Mouse (Mus musculus): ENCODE results near the gene Atcay. TPM values are rescaled to one million over a fixed set of nuclear protein-coding genes. Genes with fewer than 3 reads are reported as not detected.

The Atcay gene
- total RNA-seq, 2 experiments from 2014 or later = 196 to 211 TPM

DNA sequence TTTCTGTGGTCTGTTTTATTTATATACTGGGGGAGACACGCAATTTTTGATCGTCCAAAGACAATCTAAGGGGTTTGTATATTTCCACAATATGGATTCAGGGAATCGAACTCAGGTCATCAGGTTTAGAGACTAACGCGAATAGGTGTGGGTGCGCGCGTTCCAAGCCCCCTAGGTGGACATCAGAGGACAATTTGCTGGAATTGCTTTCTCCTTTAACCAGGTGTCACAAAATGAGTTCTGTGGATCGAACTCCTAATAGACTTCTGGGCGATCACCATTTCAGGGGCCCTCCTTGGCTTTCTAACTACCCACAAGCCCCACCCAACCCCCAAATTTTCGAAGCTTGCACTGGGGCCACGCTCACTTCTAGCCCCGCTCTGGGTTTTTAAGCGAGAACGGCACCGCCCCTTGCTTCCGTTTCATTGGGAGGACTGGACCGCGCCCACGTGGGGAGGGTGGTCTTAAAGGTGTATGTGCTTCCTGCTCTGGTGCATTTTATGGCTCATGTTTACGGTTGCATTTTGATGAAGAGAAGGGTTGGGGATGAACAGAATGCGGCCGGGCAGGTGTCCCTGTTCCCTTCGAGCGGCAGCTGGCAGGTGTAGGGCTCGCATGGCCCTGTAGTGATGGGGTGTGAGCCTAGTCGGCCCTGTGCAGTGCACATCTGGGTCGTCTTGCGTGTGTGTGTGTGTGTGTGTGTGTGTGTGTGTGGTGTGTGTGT lies 62.0 kb downstream of the Atcay start:
- peak; percentile 79 to 87 for DNase-seq (ENCODE audit: low spot score in 2 of 2)
- intact Hi-C loops (cut with DNase I) = no loop called here

DNA sequence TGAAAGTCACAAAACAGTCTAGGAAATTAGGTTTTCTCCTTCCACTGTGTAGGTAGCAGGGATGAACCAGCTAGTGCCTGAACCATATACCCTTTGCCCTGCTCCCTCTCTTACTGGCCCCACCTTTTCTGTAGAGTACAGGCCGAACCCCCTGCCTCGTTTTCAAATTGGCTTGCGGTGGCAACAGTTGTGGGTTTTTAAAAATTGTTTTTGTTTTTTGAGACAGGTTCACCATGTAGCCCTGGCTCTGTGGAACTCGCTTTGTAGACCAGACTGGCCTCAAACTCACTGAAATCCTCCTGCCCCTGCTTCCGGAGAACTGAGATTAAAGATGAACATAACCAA lies 62.6 kb downstream of the Atcay start:
- intact Hi-C loops (cut with DNase I) = no loop called here
- DNase-seq (ENCODE audit: low spot score in 2 of 2) = no peak

DNA sequence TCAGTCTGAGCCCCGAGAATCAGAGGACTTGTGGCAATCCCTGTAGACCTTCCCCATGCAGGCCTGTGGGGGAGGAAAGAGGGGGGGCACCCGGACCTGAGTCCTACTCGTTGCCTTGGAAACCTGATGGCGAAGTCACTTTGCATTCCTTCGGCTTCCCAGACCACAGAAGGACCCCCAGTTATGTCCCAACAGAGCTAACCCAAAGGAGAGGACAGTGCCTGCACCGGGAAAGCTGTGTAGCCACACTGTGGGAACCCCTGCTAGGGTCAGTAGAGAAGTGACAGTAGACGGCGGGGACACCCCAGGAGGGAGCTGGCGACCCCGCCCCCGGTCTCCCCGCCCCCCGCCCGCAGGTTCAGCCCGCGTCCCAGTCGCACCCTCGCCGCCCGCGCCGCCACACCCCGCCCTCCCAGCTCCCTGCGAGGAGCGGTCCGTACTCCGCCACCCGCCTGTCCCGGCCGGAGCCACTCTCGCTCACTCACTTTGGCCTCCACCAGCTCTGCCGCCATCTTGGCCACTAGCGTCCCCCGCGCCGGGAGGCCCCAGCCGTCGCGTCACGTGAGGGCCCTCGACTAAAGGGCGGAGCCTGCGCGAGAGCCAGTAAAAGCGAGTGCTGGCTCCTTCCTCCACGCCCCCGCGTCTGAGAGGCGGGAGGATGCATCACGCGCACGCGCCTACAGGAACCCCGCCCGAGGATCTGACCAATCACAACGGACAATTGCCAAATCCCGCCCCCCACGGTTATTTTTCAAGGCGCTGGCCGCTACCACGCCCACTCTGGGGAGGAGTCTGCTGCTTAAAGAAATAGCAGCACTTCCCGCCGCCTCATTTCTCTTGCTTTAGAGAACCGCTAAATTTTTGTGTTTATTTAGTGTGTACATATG lies 63.2 kb downstream of the Atcay start, which contains the start of gene Pias4:
Pias4 (minus strand) TSS at position 724 of the 887 bp plus-strand sequence.
- DNase-seq (ENCODE audit: low spot score in 2 of 2) = peak; percentile 100
- intact Hi-C loops (cut with DNase I) = no loop called here

DNA sequence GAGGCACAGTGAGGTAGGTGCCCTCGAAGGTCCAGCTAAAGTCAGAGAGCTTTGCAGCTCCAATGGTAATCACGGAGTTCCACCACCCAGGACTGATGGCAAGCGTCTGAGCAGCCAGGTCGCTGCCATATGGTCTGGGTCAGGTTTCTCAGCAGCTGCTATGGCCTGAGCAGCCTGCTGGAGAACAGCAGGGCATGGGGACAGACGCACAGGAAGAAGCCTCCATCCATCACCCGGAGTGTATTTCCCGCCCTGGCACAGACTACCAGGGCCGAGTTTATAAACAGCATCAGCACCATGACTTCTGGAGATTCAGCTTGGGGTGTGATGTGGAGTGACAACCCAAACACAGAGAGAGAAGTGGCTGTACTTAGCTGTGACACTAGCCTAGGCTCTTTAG lies 65.5 kb downstream of the Atcay start:
- DNase-seq (ENCODE audit: low spot score in 2 of 2) = no peak
- intact Hi-C loops (cut with DNase I) = no loop called here

DNA sequence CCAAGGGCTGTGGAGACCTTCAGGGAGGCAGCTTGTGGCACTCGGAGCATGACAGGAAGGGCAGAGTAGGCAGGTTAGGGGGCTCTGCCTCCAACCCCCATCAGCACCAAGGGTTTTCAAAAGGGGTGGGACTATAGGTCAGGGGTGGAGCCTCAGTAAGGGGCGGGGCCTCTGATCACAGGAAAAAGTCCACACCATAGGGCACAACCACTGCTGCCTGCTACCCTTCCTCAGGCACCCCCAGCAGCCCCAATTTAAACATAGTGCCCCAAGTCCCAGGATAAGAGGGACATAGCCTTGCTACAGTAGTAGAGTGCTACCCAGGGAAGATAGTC lies 68.3 kb downstream of the Atcay start:
- no peak for DNase-seq (ENCODE audit: low spot score in 2 of 2)
- intact Hi-C loops (cut with DNase I) = no loop called here

DNA sequence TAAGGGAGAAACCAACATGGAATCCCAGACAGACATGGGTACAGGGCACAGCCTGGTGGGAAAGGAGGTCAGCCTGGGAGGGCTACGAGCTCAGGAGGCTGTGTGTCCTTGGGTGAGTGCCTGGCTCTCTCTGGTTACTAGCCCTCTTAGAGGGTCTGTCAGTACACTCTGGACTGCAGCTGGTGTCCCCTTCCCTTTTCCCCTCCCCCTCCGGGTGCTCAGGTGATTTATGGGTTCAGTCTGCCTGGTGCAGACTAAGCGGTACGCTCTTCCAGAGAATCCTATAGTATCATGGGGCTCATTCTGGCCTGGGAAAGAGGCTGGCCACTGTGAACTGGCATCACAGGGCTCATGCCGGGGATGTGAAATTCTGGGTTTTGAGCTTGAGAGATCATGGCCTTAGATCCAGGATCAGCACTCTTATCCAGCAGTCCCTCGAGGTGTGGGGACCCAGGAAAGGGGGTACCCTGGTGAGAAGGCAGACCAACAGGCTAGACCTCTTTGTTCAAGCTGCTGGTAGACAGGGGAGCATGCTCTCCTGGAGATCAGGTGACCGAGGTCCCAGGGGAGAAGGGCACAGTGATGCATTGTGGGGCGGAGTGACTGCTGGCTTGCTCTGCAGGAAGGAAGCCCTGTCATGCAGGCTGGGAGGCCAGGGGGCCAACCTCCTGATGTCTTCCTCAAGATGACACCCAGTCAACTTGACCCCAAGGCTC lies 68.9 kb downstream of the Atcay start:
- DNase-seq (ENCODE audit: low spot score in 2 of 2) = no peak
- intact Hi-C loops (cut with DNase I) = no loop called here

DNA sequence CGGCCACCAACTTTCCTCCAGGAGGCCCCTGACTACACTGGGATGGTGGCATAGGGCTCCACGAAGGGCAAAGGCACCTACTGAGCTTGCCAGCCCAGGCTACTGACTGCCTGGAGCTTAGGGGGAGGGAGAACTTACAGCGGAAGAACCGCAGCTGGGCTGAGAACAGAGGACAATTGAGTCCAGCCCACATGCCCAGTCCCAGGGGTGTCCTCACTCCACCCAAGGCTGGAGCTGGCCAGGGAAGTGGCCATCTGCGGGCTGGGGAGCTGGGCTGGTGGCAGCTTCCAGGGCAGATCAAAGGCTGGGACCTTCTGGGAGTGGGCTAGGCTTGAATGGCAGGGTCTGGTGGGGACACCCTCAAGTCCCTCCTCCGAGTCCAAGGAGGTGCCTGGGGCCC lies 75.9 kb downstream of the Atcay start:
- intact Hi-C loops (cut with DNase I) = no loop called here
- DNase-seq (ENCODE audit: low spot score in 2 of 2) = no peak

Small RNAs within 50 kb of the gene (microRNA-seq; reads per million reads assigned to microRNA genes)
- gene Mir3057 = 41.2 to 55.5 reads per million in 2 experiments

Other genes with a start within 250 kb of the Atcay start
- gene Gng7, start 215.9 kb downstream of the Atcay start, total RNA-seq (2021) = 100 to 1,000 TPM; 120 to 135 TPM
- gene Diras1, start 205.2 kb downstream of the Atcay start, total RNA-seq (2021) = 100 to 1,000 TPM; 113 to 117 TPM
- gene Slc39a3, start 193.4 kb downstream of the Atcay start, total RNA-seq (2021) = 10 to 100 TPM; 70.9 to 76.3 TPM
- gene Sgta, start 170.7 kb downstream of the Atcay start, total RNA-seq (2021) = 100 to 1,000 TPM; 178 to 186 TPM
- gene Thop1, start 160.8 kb downstream of the Atcay start, total RNA-seq (2021) = 10 to 100 TPM; 51.1 to 51.2 TPM
- under 1 TPM; 0.15 to 0.44 TPM for gene Creb3l3, start 132.0 kb downstream of the Atcay start, total RNA-seq (2021)
- 100 to 1,000 TPM; 116 to 122 TPM for gene Map2k2, start 124.9 kb downstream of the Atcay start, total RNA-seq (2021)
- gene Zbtb7a, start 95.6 kb downstream of the Atcay start, total RNA-seq (2021) = 10 to 100 TPM; 74.8 to 76.0 TPM
- 10 to 100 TPM; 23.7 to 29.9 TPM for gene Pias4, start 62.9 kb downstream of the Atcay start, total RNA-seq (2021)
- 100 to 1,000 TPM; 936 to 941 TPM for gene Eef2, start 54.2 kb downstream of the Atcay start, total RNA-seq (2021)
- gene Dapk3, start 47.8 kb downstream of the Atcay start, total RNA-seq (2021) = 10 to 100 TPM; 72.2 to 73.3 TPM
- not detected for gene 4930442H23Rik, start 47.0 kb downstream of the Atcay start, total RNA-seq (2021)
- gene Nmrk2, start 28.8 kb downstream of the Atcay start, total RNA-seq (2021) = under 1 TPM in 1 of 2 experiments, not detected in 1; 0.17 TPM
- 10 to 100 TPM; 66.1 to 66.7 TPM for gene Zfr2, start 2.3 kb upstream of the Atcay start, total RNA-seq (2021)
- 100 to 1,000 TPM; 226 to 227 TPM for gene Matk, start 22.1 kb upstream of the Atcay start, total RNA-seq (2021)
- gene Mrpl54, start 36.1 kb upstream of the Atcay start, total RNA-seq (2021) = 10 to 100 TPM; 39.0 to 41.4 TPM
- 10 to 100 TPM; 34.8 to 35.8 TPM for gene Apba3, start 36.1 kb upstream of the Atcay start, total RNA-seq (2021)
- gene Tjp3, start 60.7 kb upstream of the Atcay start, total RNA-seq (2021) = under 1 TPM; 0.15 to 0.47 TPM
- 100 to 1,000 TPM; 391 to 396 TPM for gene Pip5k1c, start 62.1 kb upstream of the Atcay start, total RNA-seq (2021)
- gene Cactin, start 90.3 kb upstream of the Atcay start, total RNA-seq (2021) = 10 to 100 TPM; 25.1 to 27.2 TPM
- 1 to 10 TPM; 1.3 to 1.5 TPM for gene Tbxa2r, start 97.9 kb upstream of the Atcay start, total RNA-seq (2021)
- under 1 TPM; 0.51 to 0.97 TPM for gene Gipc3, start 112.4 kb upstream of the Atcay start, total RNA-seq (2021)
- gene Hmg20b, start 119.6 kb upstream of the Atcay start, total RNA-seq (2021) = 10 to 100 TPM; 21.4 to 23.3 TPM
- 10 to 100 TPM; 37.8 to 38.9 TPM for gene Mfsd12, start 126.7 kb upstream of the Atcay start, total RNA-seq (2021)
- gene 4930404N11Rik, start 135.0 kb upstream of the Atcay start, total RNA-seq (2021) = 1 to 10 TPM in 1 of 2 experiments, under 1 TPM in 1; 0.93 to 1.3 TPM
- gene Fzr1, start 147.7 kb upstream of the Atcay start, total RNA-seq (2021) = 10 to 100 TPM; 74.8 to 80.3 TPM
- gene Dohh, start 153.6 kb upstream of the Atcay start, total RNA-seq (2021) = 10 to 100 TPM; 82.4 to 88.6 TPM
- 1 to 10 TPM; 2.4 to 3.2 TPM for gene Gm48551, start 153.6 kb upstream of the Atcay start, total RNA-seq (2021)
- 1 to 10 TPM; 2.8 to 4.7 TPM for gene Gm48552, start 158.2 kb upstream of the Atcay start, total RNA-seq (2021)
- gene Smim24, start 162.2 kb upstream of the Atcay start, total RNA-seq (2021) = 1 to 10 TPM; 1.8 to 1.9 TPM
- 10 to 100 TPM; 67.0 to 69.8 TPM for gene Nfic, start 224.8 kb upstream of the Atcay start, total RNA-seq (2021)

All from left cerebral cortex, postnatal 14 days (tissue).